Mouse (Mus musculus) CH12.LX (cell line): ENCODE results near the gene Ispd. TPM values are rescaled to one million over a fixed set of nuclear protein-coding genes. Genes with fewer than 3 reads are reported as not detected.
A peak's percentile ranks its signal among the peaks of the same experiment; 100 is the strongest.

Source experiments
- DNase-seq: peaks from one replicate; pipeline ENCODE4 v3.0.0-alpha.2; 2013; ENCODE audit errors: extremely low read depth
- H3K27ac ChIP-seq: 2 replicates; pipeline ENCODE4 v1.5.1; 2012; ENCODE audit warnings: low read depth, mild to moderate bottlenecking, control low read depth, moderate library complexity; ENCODE audit not compliant: insufficient read depth
- H3K27me3 ChIP-seq: replicated peaks from 2 replicates; pipeline ENCODE3; 2012; ENCODE audit warnings: inconsistent platforms
- H3K36me3 ChIP-seq, 2 experiments: replicated peaks in 1 of 2; 2 replicates each; pipeline versions ENCODE3 to v1.6.1; 2012; ENCODE audit warnings: inconsistent platforms in 1 of 2, low read length in 1 of 2, mild to moderate bottlenecking in 1 of 2, mixed read lengths in 1 of 2, moderate library complexity in 1 of 2; ENCODE audit not compliant: control insufficient read depth in 1 of 2, insufficient read depth in 1 of 2
- H3K4me1 ChIP-seq, 2 experiments: 2 replicates each; pipeline ENCODE4 v1.6.1; 2012; ENCODE audit warnings: inconsistent platforms in 1 of 2, moderate library complexity in 1 of 2; ENCODE audit not compliant: insufficient read depth in 2 of 2, control insufficient read depth in 1 of 2
- H3K4me2 ChIP-seq: 2 replicates; pipeline ENCODE4 v1.6.1; 2012; ENCODE audit warnings: low read depth, mild to moderate bottlenecking, control low read depth; ENCODE audit not compliant: poor library complexity, insufficient read depth, severe bottlenecking
- H3K4me3 ChIP-seq, 3 experiments: fragments of 150-350 bp in 1 of 3; sonication (generic) in 1 of 3; replicated peaks in 1 of 3; 2 replicates each; pipeline versions ENCODE3 to v1.5.1; 2011 to 2012; ENCODE audit warnings: low read depth in 2 of 3, low read length in 2 of 3, mild to moderate bottlenecking in 2 of 3, moderate library complexity in 2 of 3, control low read depth in 1 of 3, improper control_type of control experiment in 1 of 3, inconsistent platforms in 1 of 3, mixed read lengths in 1 of 3; ENCODE audit not compliant: poor library complexity in 1 of 3
- H3K79me2 ChIP-seq: replicated peaks from 2 replicates; pipeline ENCODE4 v1.6.1; 2012; ENCODE audit warnings: mild to moderate bottlenecking, moderate library complexity; ENCODE audit not compliant: control insufficient read depth, poor library complexity, insufficient read depth, severe bottlenecking; ENCODE audit errors: extremely low read depth
- H3K9ac ChIP-seq: 2 replicates; pipeline ENCODE4 v1.6.1; 2012; ENCODE audit warnings: low read depth, mild to moderate bottlenecking, control low read depth, moderate library complexity; ENCODE audit not compliant: insufficient read depth
- H3K9me3 ChIP-seq: replicated peaks from 2 replicates; pipeline ENCODE3; 2012; ENCODE audit warnings: low read length, inconsistent platforms, mixed read lengths
- CHD1 ChIP-seq: IDR thresholded peaks from 2 replicates; pipeline ENCODE4 v1.6.1; 2012; ENCODE audit warnings: low read depth, low read length, improper control_type of control experiment, inconsistent platforms
- CTCF ChIP-seq, 2 experiments: IDR thresholded peaks in 1 of 2; conservative IDR thresholded peaks in 1 of 2; 2 replicates each; pipeline ENCODE4 v1.5.1; 2011 to 2012; ENCODE audit warnings: low read depth in 2 of 2, low read length in 2 of 2, improper control_type of control experiment in 1 of 2, inconsistent platforms in 1 of 2, mild to moderate bottlenecking in 1 of 2, moderate library complexity in 1 of 2
- ETS1 ChIP-seq: conservative IDR thresholded peaks from 2 replicates; pipeline ENCODE4 v1.6.1; 2012; ENCODE audit warnings: low read depth, mild to moderate bottlenecking, inconsistent platforms, low read length, improper control_type of control experiment, moderate library complexity
- HCFC1 ChIP-seq: IDR thresholded peaks from 2 replicates; pipeline ENCODE4 v1.6.1; 2012; ENCODE audit warnings: low read depth, mild to moderate bottlenecking, inconsistent platforms, low read length, improper control_type of control experiment
- JUN ChIP-seq: IDR thresholded peaks from 2 replicates; pipeline ENCODE4 v1.6.1; 2011; ENCODE audit warnings: low read depth, mild to moderate bottlenecking, low read length, improper control_type of control experiment, moderate library complexity; ENCODE audit not compliant: insufficient read depth
- JUND ChIP-seq: conservative IDR thresholded peaks from 2 replicates; pipeline ENCODE4 v1.6.1; 2011; ENCODE audit warnings: low read depth, low read length, improper control_type of control experiment
- KAT2A ChIP-seq: IDR thresholded peaks from 2 replicates; pipeline ENCODE4 v1.6.1; 2012; ENCODE audit warnings: low read length, improper control_type of control experiment, inconsistent platforms; ENCODE audit not compliant: insufficient replicate concordance
- MAFK ChIP-seq: IDR thresholded peaks from 2 replicates; pipeline ENCODE4 v1.6.1; 2011; ENCODE audit warnings: low read length, improper control_type of control experiment; ENCODE audit not compliant: insufficient replicate concordance
- MXI1 ChIP-seq: IDR thresholded peaks from 2 replicates; pipeline ENCODE4 v1.6.1; 2011; ENCODE audit warnings: mild to moderate bottlenecking, low read depth, low read length, improper control_type of control experiment
- NELFE ChIP-seq: IDR thresholded peaks from 2 replicates; pipeline ENCODE4 v1.6.1; 2011; ENCODE audit warnings: low read depth, low read length, improper control_type of control experiment
- NRF1 ChIP-seq: IDR thresholded peaks from 2 replicates; pipeline ENCODE4 v1.6.1; 2014; ENCODE audit warnings: low read depth, mild to moderate bottlenecking, inconsistent platforms, low read length, improper control_type of control experiment, moderate library complexity
- POLR2A ChIP-seq: IDR thresholded peaks from 2 replicates; pipeline ENCODE4 v1.6.1; 2011; ENCODE audit warnings: low read depth, mild to moderate bottlenecking, improper control_type of control experiment, low read length
- RAD21 ChIP-seq: IDR thresholded peaks from 2 replicates; pipeline ENCODE4 v1.6.1; 2011; ENCODE audit warnings: low read depth, mild to moderate bottlenecking, low read length, improper control_type of control experiment, moderate library complexity
- RCOR1 ChIP-seq: conservative IDR thresholded peaks from 2 replicates; pipeline ENCODE4 v1.6.1; 2012; ENCODE audit warnings: low read depth, mild to moderate bottlenecking, inconsistent platforms, low read length, improper control_type of control experiment
- SIN3A ChIP-seq: IDR thresholded peaks from 2 replicates; pipeline ENCODE4 v1.6.1; 2012; ENCODE audit warnings: low read length, improper control_type of control experiment, inconsistent platforms
- TCF12 ChIP-seq: IDR thresholded peaks from 2 replicates; pipeline ENCODE4 v1.6.1; 2014; ENCODE audit warnings: low read depth, mild to moderate bottlenecking, inconsistent platforms, low read length, improper control_type of control experiment
- UBTF ChIP-seq: IDR thresholded peaks from 2 replicates; pipeline ENCODE4 v1.6.1; 2012; ENCODE audit warnings: low read depth, mild to moderate bottlenecking, inconsistent platforms, low read length, improper control_type of control experiment, moderate library complexity
- USF1 ChIP-seq: IDR thresholded peaks from 2 replicates; pipeline ENCODE4 v1.6.1; 2014; ENCODE audit warnings: low read depth, mild to moderate bottlenecking, inconsistent platforms, low read length, improper control_type of control experiment
- USF2 ChIP-seq: conservative IDR thresholded peaks from 2 replicates; pipeline ENCODE4 v1.6.1; 2011; ENCODE audit warnings: low read depth, low read length, improper control_type of control experiment
- ZMIZ1 ChIP-seq: IDR thresholded peaks from 2 replicates; pipeline ENCODE4 v1.6.1; 2012; ENCODE audit warnings: low read depth, mild to moderate bottlenecking, inconsistent platforms, low read length, improper control_type of control experiment
- dilution Hi-C: fragments of 300-500 bp; cut with MboI; formaldehyde crosslinking; loops from 2 replicates; pipeline ENCODE4 v1.14.3; 2020; ENCODE audit warnings: low sequenced_read_pairs; ENCODE audit not compliant: extremely low pct_unique_long_range_greater_than_20kb, extremely low pct_ligation_motif_present
- in situ Hi-C: fragments of 300-500 bp; cut with MboI; formaldehyde crosslinking; loops from 3 replicates; pipeline ENCODE4 v1.14.3; 2019; ENCODE audit warnings: low sequenced_read_pairs, low pct_ligation_motif_present, low pct_unique_long_range_greater_than_20kb, mixed read lengths
- polyA plus RNA-seq: library from polyadenylated mRNA; unstranded; fragments of >175 nt; gene quantifications from 2 replicates; pipeline ENCODE4 v1.2.1, GENCODE M21; 2012; ENCODE audit warnings: low read depth; ENCODE audit not compliant: insufficient read length
- total RNA-seq, 2 experiments: library from RNA; depleted of rRNA; stranded (reverse); fragments of 300-350 nt in 1 of 2; fragments of >200 nt in 1 of 2; gene quantifications; 2 replicates each; pipeline ENCODE4 v1.2.3; 2012 to 2014

The Ispd gene
- total and polyA plus RNA-seq, 3 experiments, result 0.51 to 1.8 (median 1.4) TPM

GRCm38 (mm10) chr12:36423677-36424076 lies 42.4 kb downstream of the Ispd start:
- dilution Hi-C loops, result no loop called here
- Histone ChIP-seq H3K4me1 (no peaks in the 10 kb centered on the region; a peak in 1 of 4 replicates), H3K27me3 (no peaks in the 10 kb centered on the region)
- TF ChIP-seq SIN3A, result no peak
- no peak for TF ChIP-seq CHD1
- TF ChIP-seq JUND, result no peak
- no peak for TF ChIP-seq NELFE
- TF ChIP-seq UBTF, result no peak
- no peak for TF ChIP-seq USF2
- TF ChIP-seq POLR2A, result no peak
- TF ChIP-seq ETS1, result no peak
- no peak for TF ChIP-seq MXI1
- TF ChIP-seq, all 38 proteins: peak for 0
- no peaks in the 10 kb centered on the region for H3K79me2 ChIP-seq
- in situ Hi-C loops, result no loop called here
- no peaks in the 10 kb centered on the region for H3K36me3 ChIP-seq
- H3K4me3 ChIP-seq, result no peak overlapping the region
- no peak for DNase-seq
- H3K27ac ChIP-seq, result no peak overlapping the region
- H3K9me3 ChIP-seq, result no peaks in the 10 kb centered on the region
- peak overlapping the region; percentile 93 for H3K4me2 ChIP-seq
- H3K9ac ChIP-seq, result peak overlapping the region; percentile 23

- no peaks in the 10 kb centered on the region; a peak in 1 of 4 replicates for H3K4me1 ChIP-seq
- H3K9ac ChIP-seq, result no peak overlapping the region
- dilution Hi-C loops, result no loop called here
- H3K4me3 ChIP-seq, result no peak overlapping the region
- H3K4me2 ChIP-seq, result no peak overlapping the region
- H3K27ac ChIP-seq, result no peak overlapping the region
- H3K9me3 ChIP-seq, result no peaks in the 10 kb centered on the region
- TF ChIP-seq MAFK (no peak), MXI1 (no peak), KAT2A (no peak), USF1 (no peak), UBTF (no peak), RCOR1 (no peak), RAD21 (no peak), CTCF (conservative IDR thresholded peaks at IDR 0.05 in 1 of 2, IDR thresholded peaks at IDR 0.05 in 1 of 2; ENCODE audit: low read depth in 2 of 2, low read length in 2 of 2) (no peak), SIN3A (no peak), ZMIZ1 (no peak), ETS1 (no peak), POLR2A (no peak), TCF12 (no peak), JUN (no peak), NRF1 (no peak), HCFC1 (no peak)
- in situ Hi-C loops, result no loop called here
- no peaks in the 10 kb centered on the region for H3K36me3 ChIP-seq
- DNase-seq, result no peak
- no peaks in the 10 kb centered on the region for H3K79me2 ChIP-seq
- H3K27me3 ChIP-seq, result no peaks in the 10 kb centered on the region
Measured at GRCm38 (mm10) chr12:36425258-36425657, 44.0 kb downstream of the Ispd start.
